Mouse (Mus musculus) gonadal fat pad, adult 2 months (tissue): ENCODE results near the gene Wbp2nl. TPM values are rescaled to one million over a fixed set of nuclear protein-coding genes. Genes with fewer than 3 reads are reported as not detected.
"Not testable (repeated sequence)": the region's sequence is repeated elsewhere in the genome, so short reads cannot be mapped to it uniquely, and the experiment has no call there.

Experiments
- DNase-seq: peaks from one replicate; pipeline ENCODE4 v3.0.0-alpha.2; 2012; ENCODE audit warnings: low read depth
- polyA plus RNA-seq: library from polyadenylated mRNA; depleted of rRNA; stranded (reverse); fragments of >200 nt; gene quantifications from 2 replicates; pipeline ENCODE4 v1.2.3, GENCODE M21; 2012; rRNA removed

Gene Wbp2nl
- polyA plus RNA-seq, 1 experiment, result 0.73 TPM

DNA sequence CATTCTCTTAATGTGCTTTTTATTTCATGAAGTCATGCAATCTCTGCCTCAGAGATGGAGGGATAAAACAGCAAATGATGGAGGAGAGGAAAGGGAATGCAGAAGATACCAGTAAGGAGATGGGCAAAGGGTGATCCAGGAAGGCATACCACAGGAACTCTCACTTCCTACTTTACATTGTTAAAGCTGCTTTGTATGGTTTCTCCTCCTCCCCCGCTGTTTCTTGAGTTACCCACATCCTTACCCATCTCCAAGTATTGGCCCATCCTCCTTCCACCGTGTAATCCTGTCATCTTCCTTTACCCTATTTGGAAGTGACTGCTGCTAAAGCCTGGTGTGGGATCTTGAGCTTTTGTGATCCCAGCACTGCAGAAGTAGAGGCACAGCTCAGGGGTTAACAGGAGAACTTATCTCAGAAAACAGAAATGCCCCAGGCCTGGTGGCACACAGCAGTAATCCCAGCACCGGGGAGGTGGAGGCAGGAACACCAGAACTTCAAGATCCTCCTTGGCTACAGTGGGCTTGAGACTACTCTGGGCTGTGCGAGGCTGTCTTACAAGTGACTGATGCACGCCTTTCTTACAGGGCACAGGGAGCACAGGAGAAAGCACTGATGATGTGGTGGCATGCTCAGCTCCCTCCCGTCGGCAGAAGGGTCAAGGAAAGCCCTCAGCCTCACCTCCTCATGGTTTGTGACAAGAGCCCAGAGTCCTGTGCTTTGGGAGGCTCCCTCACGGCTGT is 49.7 kb downstream of the Wbp2nl start:
- no peak for DNase-seq

DNA sequence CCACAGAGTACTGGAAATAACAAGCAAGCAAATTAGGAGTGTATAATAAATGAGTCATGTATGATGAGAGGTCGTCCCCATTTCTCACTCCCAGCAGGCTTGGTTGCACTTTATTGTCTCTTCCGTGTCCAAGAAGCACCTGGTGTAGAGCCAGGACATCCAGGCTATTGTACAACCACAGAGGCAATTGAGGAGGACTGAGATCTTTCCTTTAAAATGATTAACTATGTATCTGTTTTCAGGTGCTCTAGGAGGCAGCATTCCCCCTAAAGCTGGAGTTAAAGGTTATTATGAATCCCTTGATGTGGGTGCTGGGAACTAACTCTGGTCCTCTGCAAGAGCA is 50.2 kb downstream of the Wbp2nl start:
- no peak for DNase-seq

DNA sequence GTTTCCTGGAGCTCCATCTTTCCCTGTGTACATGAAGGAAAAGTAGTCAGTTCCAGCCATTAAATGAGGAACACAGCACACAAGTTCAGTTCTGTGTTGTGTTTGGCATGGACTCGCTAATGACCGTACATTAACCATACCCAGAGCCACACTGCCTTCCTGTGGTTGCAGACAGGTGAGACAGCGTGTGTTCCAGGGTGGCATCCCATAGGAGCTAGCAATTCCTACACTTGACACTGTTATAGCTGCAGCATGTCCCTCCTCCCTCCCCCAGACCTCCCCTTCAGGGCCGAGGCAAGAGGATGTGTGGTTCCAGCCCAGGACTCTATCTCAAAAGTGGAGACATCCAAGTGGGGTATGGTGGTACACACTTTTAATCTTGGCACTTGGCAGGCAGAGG is 51.6 kb downstream of the Wbp2nl start:
- no peak for DNase-seq

DNA sequence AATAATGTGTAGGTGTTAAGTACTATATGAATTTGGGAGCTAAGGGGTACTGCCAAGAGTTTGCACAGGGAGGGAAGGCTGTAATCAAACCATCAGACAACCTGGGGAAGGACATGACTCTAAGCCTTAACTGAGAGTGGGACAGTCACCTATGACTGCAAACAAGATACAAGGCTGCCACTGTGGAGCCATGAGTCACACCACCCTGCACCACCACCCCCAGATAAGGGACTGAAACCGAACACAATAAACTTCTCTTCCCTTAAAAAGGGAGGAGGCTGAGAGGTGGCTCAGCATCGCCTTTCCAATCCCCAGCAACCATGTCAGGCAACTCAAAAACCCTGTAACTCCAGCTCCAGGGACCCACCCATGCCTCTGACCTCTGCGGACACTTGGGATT is 52.7 kb downstream of the Wbp2nl start:
- no peak for DNase-seq

DNA sequence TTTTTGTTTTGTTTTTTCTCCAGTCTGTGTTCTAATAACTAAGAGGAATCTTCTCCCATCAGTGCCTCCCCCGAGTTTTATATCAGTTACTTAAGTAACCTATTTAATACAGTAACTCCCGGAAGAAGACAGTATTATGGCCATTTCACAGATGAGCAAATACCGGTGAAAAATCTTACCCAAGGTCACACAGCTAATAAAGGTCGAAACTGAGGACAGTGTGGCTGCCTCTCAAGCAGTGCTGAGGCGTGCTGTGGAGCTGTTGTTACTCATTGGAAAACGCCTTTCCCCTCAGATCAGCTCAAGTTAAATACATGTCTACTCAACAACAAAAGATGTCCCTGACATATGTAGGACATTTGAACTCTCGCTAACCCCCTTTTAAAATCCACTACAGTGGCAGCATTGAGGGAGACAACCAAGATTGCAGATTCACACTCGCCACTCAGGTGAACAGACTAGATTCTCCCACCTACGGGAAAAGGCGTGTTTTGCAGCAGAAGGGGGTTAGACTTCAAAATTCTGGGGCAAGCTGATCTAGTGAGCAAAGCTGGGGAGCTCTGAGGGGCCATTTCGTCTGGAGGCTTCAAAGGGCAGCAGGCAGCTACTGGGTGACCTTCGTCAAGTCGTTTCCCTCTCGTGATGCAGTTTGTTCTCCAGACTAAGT is 54.5 kb downstream of the Wbp2nl start:
- no peak for DNase-seq

GRCm38 (mm10) chr15:82353745-82354113 is 55.0 kb downstream of the Wbp2nl start:
- DNase-seq, result no peak

DNA sequence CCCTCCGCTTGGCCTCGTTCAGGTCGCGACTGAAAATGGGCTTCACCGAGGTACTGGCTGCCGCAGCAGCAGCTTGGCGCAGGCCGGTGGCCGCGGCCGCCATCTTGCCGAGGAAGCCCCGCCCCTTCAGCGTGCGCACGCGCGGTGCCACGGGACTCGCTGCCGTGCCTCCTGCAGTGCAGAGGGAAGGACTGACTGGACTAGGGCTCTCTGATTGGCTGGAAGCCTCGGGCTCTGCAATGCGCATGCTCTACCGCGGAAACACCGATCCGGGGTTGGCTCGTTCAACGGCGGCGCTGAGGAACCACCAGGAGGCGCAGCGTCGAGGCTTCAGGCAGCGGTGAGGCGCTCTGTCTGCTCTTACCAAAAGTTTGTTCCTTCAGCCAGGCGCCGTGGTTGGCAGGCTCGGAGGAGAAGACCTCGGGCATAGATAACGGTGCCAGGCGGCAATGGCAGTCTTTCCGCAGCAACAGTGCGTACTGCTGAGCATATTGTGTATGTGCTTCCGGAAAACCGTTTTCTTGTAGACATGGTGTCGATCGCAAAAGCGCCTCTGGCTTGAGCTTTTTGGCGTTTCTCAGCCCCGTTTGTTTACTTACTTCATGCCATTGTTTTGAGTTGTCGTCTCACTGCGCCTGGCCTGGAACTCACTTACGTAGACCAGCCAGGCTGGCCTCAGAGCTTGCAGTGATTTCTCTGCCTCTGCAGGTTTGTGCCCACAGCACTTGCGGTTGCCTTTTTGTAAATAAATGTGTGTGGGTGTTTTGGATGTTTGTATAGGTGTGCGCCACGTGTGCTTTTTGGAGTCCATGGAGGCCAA is 55.6 kb downstream of the Wbp2nl start, which contains the start of gene Ndufa6:
Gene Ndufa6, minus strand, starts transcription at position 197 of the 820 bp plus-strand sequence.
- peak; percentile 68 for DNase-seq

DNA sequence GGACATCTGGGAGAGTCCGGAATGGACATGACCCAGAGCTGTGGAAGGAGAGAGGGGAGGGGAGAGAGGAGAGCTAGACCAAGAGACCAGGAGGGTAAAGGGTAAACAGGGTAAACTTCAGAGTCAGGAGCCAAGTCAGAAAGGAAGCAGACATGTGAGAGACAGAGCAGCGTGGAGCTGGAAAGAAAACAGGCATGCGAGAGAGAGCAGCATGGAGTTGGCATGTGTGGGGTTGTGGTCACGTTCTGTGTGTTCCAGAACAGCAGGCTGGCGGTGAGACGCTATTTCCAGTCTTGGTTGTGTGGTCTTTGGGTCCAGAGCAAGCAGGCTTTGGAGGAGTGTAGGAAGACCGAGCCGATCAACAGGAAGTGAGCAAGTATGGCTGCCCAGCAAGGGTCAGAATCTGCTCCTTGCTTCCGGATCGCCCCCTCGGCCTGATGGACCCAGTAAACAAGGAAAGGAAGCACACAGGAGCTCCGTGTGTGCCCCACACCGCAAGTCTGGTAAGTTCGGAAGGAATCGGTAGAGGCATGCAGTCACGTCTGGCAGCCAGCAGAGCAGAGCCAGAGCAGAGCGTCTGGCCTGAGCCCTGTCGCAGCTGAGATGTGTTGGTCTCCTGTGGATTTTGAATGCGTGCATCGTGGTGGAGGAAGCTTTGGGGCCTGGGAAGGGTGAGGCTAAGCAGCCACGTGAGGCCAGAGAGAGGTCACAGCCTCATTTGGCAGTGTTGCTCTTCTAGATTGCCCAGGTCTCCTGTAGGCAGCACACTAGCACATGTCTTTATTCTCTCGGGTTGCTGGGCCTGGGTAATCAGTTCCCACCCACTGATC is 59.9 kb downstream of the Wbp2nl start:
- no peak for DNase-seq

DNA sequence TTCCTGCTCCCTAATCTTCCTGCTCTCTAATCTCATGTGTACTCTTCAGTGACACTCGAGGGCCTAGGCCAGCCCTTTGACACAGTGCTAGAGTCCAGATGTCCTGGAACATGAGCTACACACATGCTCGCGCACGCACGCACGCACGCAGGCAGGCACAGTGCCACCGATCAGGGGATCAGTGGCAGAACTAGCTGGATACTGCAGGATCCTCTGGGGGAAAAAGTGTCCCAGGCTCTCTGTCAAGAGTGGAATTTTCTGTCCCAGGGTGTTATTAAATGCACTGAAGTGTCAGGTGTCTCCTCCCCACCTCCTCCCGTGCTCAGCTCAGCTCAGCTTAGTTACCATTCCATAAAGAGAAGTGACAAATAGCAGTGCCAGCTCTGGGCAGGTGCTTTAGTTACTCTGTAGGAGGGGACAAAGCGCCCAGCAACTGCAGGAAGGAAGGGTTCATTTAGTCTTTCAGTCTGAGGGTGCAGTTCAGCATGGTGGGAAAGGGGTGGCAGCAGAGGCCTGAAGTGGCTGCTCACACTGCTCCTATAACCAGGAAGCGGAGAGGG is 62.8 kb downstream of the Wbp2nl start:
- DNase-seq, result no peak

GRCm38 (mm10) chr15:82362234-82362633 is 63.5 kb downstream of the Wbp2nl start:
- no peak for DNase-seq

- not testable (repeated sequence) for DNase-seq
Measured at GRCm38 (mm10) chr15:82363801-82364200, 65.0 kb downstream of the Wbp2nl start.

Other genes starting within 250 kb of the Wbp2nl start
- gene 4930407I10Rik, start 239.8 kb upstream of the Wbp2nl start, polyA plus RNA-seq, result 0.09 and 0.15 TPM in 2 replicates
- 0.04 and 0.06 TPM in 2 replicates for gene Mei1, start 229.0 kb upstream of the Wbp2nl start, polyA plus RNA-seq
- gene Ccdc134, start 171.0 kb upstream of the Wbp2nl start, polyA plus RNA-seq, result 11.7 and 16.5 TPM in 2 replicates
- 135 and 139 TPM in 2 replicates for gene Srebf2, start 151.8 kb upstream of the Wbp2nl start, polyA plus RNA-seq
- 0.22 and 0.27 TPM in 2 replicates for gene Shisa8, start 86.1 kb upstream of the Wbp2nl start, polyA plus RNA-seq
- gene Tnfrsf13c, start 74.6 kb upstream of the Wbp2nl start, polyA plus RNA-seq, result 0.19 and 0.61 TPM in 2 replicates
- gene Cenpm, start 54.2 kb upstream of the Wbp2nl start, polyA plus RNA-seq, result 3.4 and 5.7 TPM in 2 replicates
- gene 1500009C09Rik, start 46.6 kb upstream of the Wbp2nl start, polyA plus RNA-seq, result not detected in 2 replicates
- gene Sept3, start 24.1 kb upstream of the Wbp2nl start, polyA plus RNA-seq, result 1.2 and 1.3 TPM in 2 replicates
- 123 and 151 TPM in 2 replicates for gene Naga, start 40.0 kb downstream of the Wbp2nl start, polyA plus RNA-seq
- gene Pheta2, start 40.0 kb downstream of the Wbp2nl start, polyA plus RNA-seq, result 1.5 and 1.6 TPM in 2 replicates
- 228 and 229 TPM in 2 replicates for gene Smdt1, start 40.0 kb downstream of the Wbp2nl start, polyA plus RNA-seq
- gene Ndufa6, start 55.4 kb downstream of the Wbp2nl start, polyA plus RNA-seq, result 302 and 385 TPM in 2 replicates
- 31.0 and 34.7 TPM in 2 replicates for gene Cyp2d22, start 81.3 kb downstream of the Wbp2nl start, polyA plus RNA-seq
- not detected in 2 replicates for gene Cyp2d11, start 95.1 kb downstream of the Wbp2nl start, polyA plus RNA-seq
- gene Cyp2d10, start 108.2 kb downstream of the Wbp2nl start, polyA plus RNA-seq, result 0.14 and 1.6 TPM in 2 replicates
- gene Cyp2d9, start 134.5 kb downstream of the Wbp2nl start, polyA plus RNA-seq, result 0.62 and 0.72 TPM in 2 replicates